Mouse (Mus musculus): ENCODE data around the gene Rims3.

- TF ChIP-seq CTCF (IDR thresholded peaks at IDR 0.05) (no peak), EP300 (IDR thresholded peaks at IDR 0.05) (no peak)
Measured at GRCm38 (mm10) chr4:120888884-120889283, 34.3 kb downstream of the Rims3 start.

Data from lung, postnatal 0 days (tissue).